Mouse (Mus musculus) small intestine, adult 2 months (tissue): ENCODE results near the gene Clec4g. TPM values are rescaled to one million over a fixed set of nuclear protein-coding genes. Genes with fewer than 3 reads are reported as not detected.

Experiments used
- H3K27ac ChIP-seq: fragments of 200-500 bp; 2 replicates; pipeline ENCODE4 v1.5.1; 2012; ENCODE audit warnings: low read depth, low read length, control low read depth, inconsistent platforms; ENCODE audit not compliant: insufficient read depth
- H3K27me3 ChIP-seq: fragments of 200-500 bp; 2 replicates; pipeline ENCODE4 v1.6.1; 2012; ENCODE audit warnings: mild to moderate bottlenecking, moderate library complexity, low read length, inconsistent platforms; ENCODE audit not compliant: control insufficient read depth, insufficient read depth
- H3K36me3 ChIP-seq: fragments of 200-500 bp; 2 replicates; pipeline ENCODE4 v1.6.1; 2012; ENCODE audit warnings: mild to moderate bottlenecking, low read length, control low read depth, inconsistent platforms; ENCODE audit not compliant: control insufficient read depth, insufficient read depth
- H3K4me1 ChIP-seq: fragments of 200-500 bp; 2 replicates; pipeline ENCODE4 v1.6.1; 2012; ENCODE audit warnings: low read length, inconsistent platforms, mixed read lengths; ENCODE audit not compliant: control insufficient read depth, insufficient read depth, insufficient read length
- H3K4me3 ChIP-seq: fragments of 200-500 bp; 2 replicates; pipeline ENCODE4 v1.5.1; 2012; ENCODE audit warnings: low read depth, mild to moderate bottlenecking, control low read depth, inconsistent platforms, low read length, moderate library complexity
- CTCF ChIP-seq: fragments of 200-500 bp; IDR thresholded peaks from 2 replicates; pipeline ENCODE4 v1.5.1; 2012; ENCODE audit warnings: low read depth, mild to moderate bottlenecking, control low read depth, inconsistent platforms, low read length, moderate library complexity, mixed read lengths; ENCODE audit not compliant: insufficient replicate concordance, insufficient read length; ENCODE audit errors: extremely low read depth
- POLR2A ChIP-seq: fragments of 200-500 bp; IDR thresholded peaks from 2 replicates; pipeline ENCODE4 v1.6.1; 2012; ENCODE audit warnings: low read depth, mild to moderate bottlenecking, control low read depth, inconsistent platforms, low read length, moderate library complexity
- WGBS: fragments of 180-500 bp; shearing (Covaris S2); methylation state at CpG from one replicate; pipeline ENCODE4 v1.1.7; 2018; 5-methylcytosine and 5-hydroxymethylcytosine counted together
- polyA plus RNA-seq: library from polyadenylated mRNA; depleted of rRNA; stranded (reverse); fragments of >200 nt; gene quantifications from 2 replicates; pipeline ENCODE4 v1.2.3, GENCODE M21; 2012

The Clec4g gene
- polyA plus RNA-seq, 1 experiment: not detected

GRCm38 (mm10) chr8:3690774-3691173, 29.7 kb downstream of the Clec4g start:
- WGBS: 44% methylated on average over 3 of the region's 3 CpGs
- H3K36me3 ChIP-seq: no peaks in the 10 kb centered on the region
- TF ChIP-seq POLR2A (no peak), CTCF (no peak)
- H3K4me3 ChIP-seq: no peak overlapping the region
- H3K4me1 ChIP-seq: no peaks in the 10 kb centered on the region
- H3K27ac ChIP-seq: no peak overlapping the region
- no peaks in the 10 kb centered on the region for H3K27me3 ChIP-seq

GRCm38 (mm10) chr8:3687537-3687936, 32.9 kb downstream of the Clec4g start:
- Histone ChIP-seq H3K4me3 (no peak overlapping the region), H3K27ac (no peak overlapping the region), H3K36me3 (no peaks in the 10 kb centered on the region), H3K4me1 (no peaks in the 10 kb centered on the region), H3K27me3 (no peaks in the 10 kb centered on the region)
- 65% methylated on average over 6 of the region's 6 CpGs for WGBS
- TF ChIP-seq CTCF (no peak), POLR2A (no peak)

- 50% methylated on average over 5 of the region's 5 CpGs for WGBS
- Histone ChIP-seq H3K36me3 (peaks cover 9% of the 10 kb centered on the region), H3K27me3 (no peaks in the 10 kb centered on the region), H3K4me1 (no peaks in the 10 kb centered on the region), H3K27ac (no peak overlapping the region), H3K4me3 (no peak overlapping the region)
- TF ChIP-seq POLR2A (no peak), CTCF (no peak)
Observed at GRCm38 (mm10) chr8:3685422-3685821, 35.0 kb downstream of the Clec4g start.

- Histone ChIP-seq H3K27ac (no peak overlapping the region), H3K27me3 (no peaks in the 10 kb centered on the region), H3K36me3 (peaks cover 16% of the 10 kb centered on the region), H3K4me1 (no peaks in the 10 kb centered on the region; the same call in 1 of the 2 replicates), H3K4me3 (no peak overlapping the region)
- TF ChIP-seq CTCF (no peak), POLR2A (no peak)
Observed at GRCm38 (mm10) chr8:3684530-3684929, 35.9 kb downstream of the Clec4g start.

- 59% methylated on average over 6 of the region's 6 CpGs for WGBS
- TF ChIP-seq POLR2A (no peak), CTCF (no peak)
- peaks cover 23% of the 10 kb centered on the region for H3K36me3 ChIP-seq
- H3K27me3 ChIP-seq: no peaks in the 10 kb centered on the region
- H3K4me3 ChIP-seq: no peak overlapping the region
- H3K4me1 ChIP-seq: no peaks in the 10 kb centered on the region; the same call in 1 of the 2 replicates
- no peak overlapping the region for H3K27ac ChIP-seq
Observed at GRCm38 (mm10) chr8:3683408-3684176, 36.9 kb downstream of the Clec4g start.

- Histone ChIP-seq H3K4me3 (no peak overlapping the region), H3K4me1 (no peaks in the 10 kb centered on the region; the same call in none of the 2 replicates), H3K27me3 (no peaks in the 10 kb centered on the region), H3K36me3 (peaks cover 23% of the 10 kb centered on the region), H3K27ac (no peak overlapping the region)
- TF ChIP-seq POLR2A: no peak
- no peak for TF ChIP-seq CTCF
- WGBS: 92% methylated on average over 5 of the region's 5 CpGs
Observed at GRCm38 (mm10) chr8:3682435-3682834, 38.0 kb downstream of the Clec4g start.

- H3K27me3 ChIP-seq: no peaks in the 10 kb centered on the region
- no peak overlapping the region for H3K27ac ChIP-seq
- no peak overlapping the region for H3K4me3 ChIP-seq
- 56% methylated on average over 5 of the region's 5 CpGs for WGBS
- H3K4me1 ChIP-seq: no peaks in the 10 kb centered on the region; the same call in none of the 2 replicates
- TF ChIP-seq POLR2A (no peak), CTCF (no peak)
- peaks cover 23% of the 10 kb centered on the region for H3K36me3 ChIP-seq
Observed at GRCm38 (mm10) chr8:3679656-3680055, 40.8 kb downstream of the Clec4g start.
